Mouse (Mus musculus): ENCODE data around the gene Wasf2.
A peak's percentile ranks its signal among the peaks of the same experiment; 100 is the strongest.

The Wasf2 gene

GRCm38 (mm10) chr4:133200343-133200742 is 70.0 kb downstream of the Wasf2 start:
- DNase-seq (ENCODE audit: low read depth, low spot score) = peak; percentile 71

GRCm38 (mm10) chr4:133201006-133201771 is 70.9 kb downstream of the Wasf2 start:
- DNase-seq (ENCODE audit: low read depth, low spot score) = peak; percentile 91

GRCm38 (mm10) chr4:133202254-133202653 is 71.9 kb downstream of the Wasf2 start:
- DNase-seq (ENCODE audit: low read depth, low spot score) = no peak

- no peak for DNase-seq (ENCODE audit: low read depth, low spot score)
These were observed 73.3 kb downstream of the Wasf2 start for GRCm38 (mm10) chr4:133203591-133203990.

- no peak for DNase-seq (ENCODE audit: low read depth, low spot score)
These were observed 74.1 kb downstream of the Wasf2 start for GRCm38 (mm10) chr4:133204379-133204778.

- peak; percentile 89 for DNase-seq (ENCODE audit: low read depth, low spot score)
These were observed 79.1 kb downstream of the Wasf2 start for GRCm38 (mm10) chr4:133209366-133209765.

GRCm38 (mm10) chr4:133210023-133210787 is 79.9 kb downstream of the Wasf2 start:
- peak; percentile 39 for DNase-seq (ENCODE audit: low read depth, low spot score)

GRCm38 (mm10) chr4:133210788-133211390 is 80.6 kb downstream of the Wasf2 start:
- DNase-seq (ENCODE audit: low read depth, low spot score) = no peak

- DNase-seq (ENCODE audit: low read depth, low spot score) = peak; percentile 70
These were observed 81.7 kb downstream of the Wasf2 start, which contains the start of the genes Cd164l2 and Gpr3 for GRCm38 (mm10) chr4:133211751-133212561. TSS of gene Cd164l2 (plus strand) at chr4:133212131. TSS of gene Gpr3 (minus strand) at chr4:133212536.

GRCm38 (mm10) chr4:133212562-133213267 is 82.4 kb downstream of the Wasf2 start:
- peak; percentile 91 for DNase-seq (ENCODE audit: low read depth, low spot score)

- peak; percentile 88 for DNase-seq (ENCODE audit: low read depth, low spot score)
These were observed 82.9 kb downstream of the Wasf2 start for GRCm38 (mm10) chr4:133213268-133213590.

- DNase-seq (ENCODE audit: low read depth, low spot score) = peak; percentile 52
These were observed 83.4 kb downstream of the Wasf2 start for GRCm38 (mm10) chr4:133213661-133214060.

GRCm38 (mm10) chr4:133217641-133218040 is 87.3 kb downstream of the Wasf2 start:
- peak; percentile 60 for DNase-seq (ENCODE audit: low read depth, low spot score)

- no peak for DNase-seq (ENCODE audit: low read depth, low spot score)
These were observed 88.4 kb downstream of the Wasf2 start for GRCm38 (mm10) chr4:133218745-133219144.

GRCm38 (mm10) chr4:133220656-133221055 is 90.4 kb downstream of the Wasf2 start:
- DNase-seq (ENCODE audit: low read depth, low spot score) = no peak

- no peak for DNase-seq (ENCODE audit: low read depth, low spot score)
These were observed 91.4 kb downstream of the Wasf2 start for GRCm38 (mm10) chr4:133221701-133222100.

GRCm38 (mm10) chr4:133223875-133224274 is 93.6 kb downstream of the Wasf2 start:
- no peak for DNase-seq (ENCODE audit: low read depth, low spot score)

- DNase-seq (ENCODE audit: low read depth, low spot score) = no peak
These were observed 95.8 kb downstream of the Wasf2 start for GRCm38 (mm10) chr4:133226073-133226472.

- DNase-seq (ENCODE audit: low read depth, low spot score) = no peak
These were observed 97.3 kb downstream of the Wasf2 start for GRCm38 (mm10) chr4:133227636-133228035.

- no peak for DNase-seq (ENCODE audit: low read depth, low spot score)
These were observed 99.3 kb downstream of the Wasf2 start for GRCm38 (mm10) chr4:133229582-133229981.

Measured in brain, adult 2 months (tissue).